Mouse (Mus musculus) retina, postnatal 1 day (tissue): ENCODE data around the gene Tedc1.

Experiments used
- DNase-seq: peaks from one replicate; pipeline ENCODE4 v3.0.0-alpha.2; 2012

Gene Tedc1

DNA sequence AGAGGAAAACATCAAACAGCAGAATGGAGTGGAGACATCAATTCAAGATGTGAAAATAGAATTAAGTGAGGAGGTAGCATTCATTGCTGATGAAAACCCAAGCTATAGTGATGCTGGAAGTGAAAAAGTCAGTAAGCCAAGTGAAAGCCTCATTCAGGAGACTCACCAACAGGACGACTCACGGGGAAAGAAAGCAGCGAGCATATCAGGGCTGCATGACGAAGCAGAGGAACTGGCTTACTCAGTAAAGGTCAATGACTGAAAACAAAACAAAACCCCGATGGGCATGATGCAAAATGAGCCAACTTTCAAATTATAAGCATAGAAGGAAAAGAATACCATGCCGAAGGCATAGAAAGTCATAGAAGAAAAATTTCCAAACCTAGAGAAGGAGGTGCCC lies 51.5 kb downstream of the Tedc1 start:
- DNase-seq: no peak

- DNase-seq: no peak
Measured at GRCm38 (mm10) chr12:113210586-113211378, 54.6 kb downstream of the Tedc1 start.

DNA sequence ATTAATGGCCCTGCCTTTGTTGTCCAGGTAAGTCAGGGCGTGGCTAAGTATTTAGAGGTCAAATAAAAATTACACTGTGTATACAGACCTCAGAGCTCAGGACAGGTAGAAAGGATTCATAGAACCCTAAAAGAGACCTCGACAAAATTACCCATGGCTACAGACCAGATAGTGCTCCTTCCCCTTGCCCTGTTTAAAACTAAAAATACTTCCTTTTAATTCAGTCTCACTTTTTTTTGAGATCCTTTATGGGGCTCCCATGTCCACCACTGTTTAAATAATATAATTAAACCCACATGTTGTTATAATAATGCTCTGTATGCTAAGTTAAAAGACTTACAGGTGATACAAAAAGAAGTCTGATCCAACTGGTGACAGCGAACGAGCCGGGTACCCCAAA lies 55.6 kb downstream of the Tedc1 start:
- DNase-seq: no peak

DNA sequence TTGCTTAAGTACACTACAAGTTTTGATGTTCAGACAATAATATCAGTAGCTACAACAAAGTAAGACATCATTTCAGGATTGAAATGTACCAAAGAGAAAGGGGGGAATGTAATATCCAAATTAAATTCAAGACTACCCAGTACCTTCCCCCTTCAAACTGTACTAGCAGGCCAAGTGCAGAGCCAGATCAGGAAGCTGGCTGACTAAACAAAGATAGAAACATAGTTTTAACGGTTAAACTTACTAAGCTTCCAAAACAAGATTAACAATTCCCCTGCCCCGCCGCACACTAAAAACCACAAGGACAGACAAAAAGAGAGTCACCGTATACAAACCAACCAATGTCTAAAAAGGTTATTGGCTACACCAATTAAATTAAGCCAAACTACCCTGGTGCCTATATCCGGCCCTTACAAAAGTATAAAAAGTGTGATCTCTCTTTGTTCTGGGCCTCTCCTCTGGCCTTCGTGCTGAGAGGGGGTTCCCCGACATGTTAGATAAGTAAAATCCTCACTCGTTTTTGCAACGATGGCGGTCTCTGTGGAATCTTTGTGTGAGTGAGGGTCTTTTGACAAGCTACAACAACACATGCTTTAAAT lies 56.2 kb downstream of the Tedc1 start:
- no peak for DNase-seq

GRCm38 (mm10) chr12:113213226-113213625 lies 57.0 kb downstream of the Tedc1 start:
- no peak for DNase-seq

DNA sequence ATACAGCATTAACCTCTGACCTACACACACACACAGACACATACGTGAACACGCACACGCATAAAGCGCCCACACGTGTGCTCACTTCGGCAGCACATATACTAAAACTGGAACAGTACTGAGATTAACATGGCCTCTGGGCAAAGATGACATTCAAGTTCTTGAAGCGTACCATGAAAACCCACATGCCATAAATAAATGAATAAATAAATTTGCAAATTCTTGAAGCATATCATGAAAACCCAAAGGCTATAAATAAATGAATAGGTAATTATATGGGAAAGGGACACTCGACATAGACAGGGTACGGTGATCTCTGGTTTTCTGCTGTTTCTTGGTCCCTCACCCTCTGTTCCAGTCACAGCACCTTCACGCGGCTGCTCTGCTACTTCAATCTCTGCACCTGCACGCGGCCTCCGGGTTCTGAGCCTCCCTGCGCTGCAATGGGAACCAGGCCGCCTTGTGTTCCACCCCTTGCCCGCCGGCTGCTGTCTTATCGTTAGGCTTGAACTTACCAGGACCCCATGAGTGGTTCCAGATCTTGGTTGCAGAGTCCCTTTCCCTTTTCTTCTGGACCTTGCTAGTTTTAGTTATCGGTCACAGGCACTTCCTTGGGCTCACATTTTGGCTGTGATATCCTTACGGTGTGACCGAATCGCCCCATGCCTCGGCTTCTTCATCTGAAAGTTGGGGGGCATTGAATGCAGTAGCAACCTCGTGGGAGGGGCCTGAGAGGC lies 58.0 kb downstream of the Tedc1 start:
- DNase-seq: no peak

GRCm38 (mm10) chr12:113214972-113215666 lies 58.9 kb downstream of the Tedc1 start:
- no peak for DNase-seq
